Mouse (Mus musculus) liver, embryonic 15.5 days (tissue): ENCODE measurements around the gene Adgrf4. TPM values are rescaled to one million over a fixed set of nuclear protein-coding genes. Genes with fewer than 3 reads are reported as not detected.

Source experiments
- ATAC-seq: fragments of 200-750 bp; cut with Nextera tagmentation; 2 replicates; pipeline ENCODE4 v1.8.0; 2017; ENCODE audit warnings: moderate number of reproducible peaks, mild to moderate bottlenecking, moderate library complexity; ENCODE audit not compliant: insufficient read depth
- H3K27ac ChIP-seq: fragments of 300-500 bp; sonication (generic); replicated peaks from 2 replicates; pipeline ENCODE4 v1.5.1; 2015; ENCODE audit warnings: mild to moderate bottlenecking, inconsistent platforms
- H3K27me3 ChIP-seq: fragments of 300-500 bp; sonication (generic); 2 replicates; pipeline ENCODE4 v1.6.1; 2015; ENCODE audit warnings: mild to moderate bottlenecking, inconsistent platforms
- H3K36me3 ChIP-seq: fragments of 300-500 bp; sonication (generic); replicated peaks from 2 replicates; pipeline ENCODE4 v1.6.1; 2015; ENCODE audit warnings: moderate library complexity, mild to moderate bottlenecking, inconsistent platforms
- H3K4me1 ChIP-seq: fragments of 300-500 bp; sonication (generic); replicated peaks from 2 replicates; pipeline ENCODE4 v1.6.1; 2015; ENCODE audit warnings: inconsistent platforms
- H3K4me2 ChIP-seq: fragments of 300-500 bp; sonication (generic); 2 replicates; pipeline ENCODE4 v1.6.1; 2015; ENCODE audit warnings: moderate library complexity, mild to moderate bottlenecking, inconsistent platforms
- H3K4me3 ChIP-seq: fragments of 300-500 bp; sonication (generic); replicated peaks from 2 replicates; pipeline ENCODE4 v1.5.1; 2015; ENCODE audit warnings: mild to moderate bottlenecking, inconsistent platforms
- H3K9ac ChIP-seq: fragments of 300-500 bp; sonication (generic); 2 replicates; pipeline ENCODE4 v1.6.1; 2015; ENCODE audit warnings: moderate library complexity, mild to moderate bottlenecking, inconsistent platforms
- H3K9me3 ChIP-seq: fragments of 300-500 bp; sonication (generic); replicated peaks from 2 replicates; pipeline ENCODE4 v1.6.1; 2016; ENCODE audit warnings: inconsistent platforms
- WGBS: fragments of 180-500 bp; shearing (Covaris S2); methylation state at CpG from one replicate; pipeline ENCODE4 v1.1.7; 2015; ENCODE audit warnings: mixed read lengths; ENCODE audit not compliant: insufficient replicate concordance; 5-methylcytosine and 5-hydroxymethylcytosine counted together
- polyA plus RNA-seq: library from polyadenylated mRNA; unstranded; fragments of >200 nt; fragmentation: Nextera tagmentation; extraction: Ambion mirVana; gene quantifications from 2 replicates; pipeline ENCODE4 v1.2.1, GENCODE M21; 2015

Adgrf4 gene
- polyA plus RNA-seq = 0.03 TPM in 1 of 2 replicates, not detected in the other

DNA sequence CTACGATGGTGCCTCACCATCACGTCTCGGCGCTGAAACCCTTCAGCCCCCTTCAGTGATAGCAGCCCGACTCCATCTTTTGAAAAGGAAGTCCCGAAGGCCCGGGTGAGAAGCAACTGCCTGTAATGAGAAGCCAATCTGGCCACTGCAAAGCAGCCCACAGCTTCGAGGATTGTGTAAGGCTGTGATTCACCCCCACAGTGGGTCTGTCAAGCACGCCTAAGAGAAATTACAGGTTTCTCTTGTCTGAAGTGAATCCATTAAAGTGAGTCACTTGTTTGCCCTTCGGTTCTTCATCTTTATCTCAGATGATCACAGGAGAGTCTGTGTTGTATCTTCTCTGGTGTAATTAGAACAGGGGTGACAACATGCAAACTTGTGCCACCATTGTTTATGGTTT lies at the start of gene Adgrf4:
Adgrf4 (minus strand) TSS at position 149 of the 400 bp plus-strand sequence.
- H3K27ac ChIP-seq = no peak within 1 kb of the TSS
- H3K4me3 ChIP-seq = no peak within 1 kb of the TSS
- H3K27me3 ChIP-seq = no peaks in the 10 kb centered on the region
- no peaks in the 10 kb centered on the region for H3K36me3 ChIP-seq
- 62% methylated on average over 10 of the region's 10 CpGs for WGBS
- H3K4me2 ChIP-seq = no peak within 1 kb of the TSS
- no peak within 1 kb of the TSS for H3K9ac ChIP-seq
- ATAC-seq = no peak
- no peaks in the 10 kb centered on the region for H3K4me1 ChIP-seq
- no peaks in the 10 kb centered on the region for H3K9me3 ChIP-seq

DNA sequence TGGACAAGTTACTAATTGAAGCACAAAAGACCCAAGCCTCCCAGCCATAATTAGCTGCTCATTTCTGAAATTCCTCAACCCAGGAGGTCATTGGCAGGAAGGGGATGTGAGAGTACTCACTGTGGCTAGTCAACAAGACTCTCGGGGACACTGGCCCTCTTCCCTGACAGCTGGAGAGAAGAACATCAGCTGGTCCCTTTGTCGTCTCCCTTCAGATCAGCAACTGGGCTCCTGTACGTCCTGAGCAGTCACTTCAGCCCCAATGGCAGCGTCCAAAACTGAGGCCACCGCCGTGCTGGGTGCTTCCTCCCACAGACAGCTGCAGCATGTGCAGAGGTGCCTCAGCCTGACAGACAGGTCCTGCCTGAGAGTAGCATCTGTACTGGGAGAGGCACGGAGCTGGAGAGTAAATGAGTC lies 49.7 kb upstream of the Adgrf4 start, which contains the start of gene Adgrf2:
Adgrf2 (minus strand) TSS at position 379 of the 417 bp plus-strand sequence.
- Histone ChIP-seq H3K4me3 (no peak within 1 kb of the TSS), H3K4me2 (no peak within 1 kb of the TSS), H3K4me1 (no peaks in the 10 kb centered on the region), H3K9ac (no peak within 1 kb of the TSS), H3K36me3 (no peaks in the 10 kb centered on the region), H3K27me3 (no peaks in the 10 kb centered on the region), H3K27ac (no peak within 1 kb of the TSS), H3K9me3 (no peaks in the 10 kb centered on the region)
- WGBS = 41% methylated on average over 7 of the region's 7 CpGs
- ATAC-seq = no peak

DNA sequence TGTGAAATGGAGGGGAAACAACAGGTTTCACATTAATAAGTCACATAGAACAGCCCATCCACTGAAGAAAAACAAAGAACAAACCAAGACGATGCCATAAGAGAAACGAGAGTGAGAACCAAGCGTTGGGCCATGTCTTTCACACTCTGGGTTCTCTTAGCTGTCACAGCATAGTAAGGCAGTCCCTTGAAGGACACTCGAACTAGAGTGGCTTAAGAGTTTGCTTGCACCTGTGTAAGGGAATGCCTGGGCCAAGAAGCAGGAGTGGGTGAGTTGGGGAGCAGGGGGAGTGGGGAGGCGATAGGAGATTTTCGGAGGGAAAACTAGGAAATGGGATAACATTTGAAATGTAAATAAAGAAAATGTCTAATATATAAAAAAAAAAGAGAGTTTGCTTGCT lies 46.7 kb upstream of the Adgrf4 start:
- ATAC-seq = no peak
- Histone ChIP-seq H3K27ac (no peak overlapping the region), H3K27me3 (no peaks in the 10 kb centered on the region), H3K4me2 (no peak overlapping the region), H3K4me3 (no peak overlapping the region), H3K9ac (no peak overlapping the region), H3K9me3 (no peaks in the 10 kb centered on the region), H3K36me3 (no peaks in the 10 kb centered on the region), H3K4me1 (no peaks in the 10 kb centered on the region)
- WGBS = 64% methylated on average over 6 of the region's 6 CpGs

DNA sequence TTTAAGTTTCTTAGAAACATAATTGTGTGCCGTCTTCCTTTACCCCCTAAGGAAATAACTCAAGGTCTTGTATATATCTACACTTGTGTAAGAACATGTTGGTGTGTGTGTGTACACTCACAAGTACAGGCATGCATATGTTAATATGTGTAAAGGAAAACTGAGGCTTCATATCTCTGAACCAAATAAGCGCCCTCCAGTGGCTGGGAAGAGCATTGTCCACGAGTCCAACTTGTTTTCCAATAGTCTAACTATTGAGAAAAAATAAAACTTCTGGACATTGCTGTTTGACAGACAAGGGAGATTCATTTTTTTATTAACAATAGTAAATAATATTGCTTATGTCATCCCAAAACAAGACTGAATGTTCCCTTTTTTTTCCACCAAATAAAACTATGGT lies 25.1 kb upstream of the Adgrf4 start:
- Histone ChIP-seq H3K9me3 (no peaks in the 10 kb centered on the region), H3K4me3 (no peak overlapping the region), H3K27ac (no peak overlapping the region), H3K36me3 (no peaks in the 10 kb centered on the region), H3K27me3 (no peaks in the 10 kb centered on the region), H3K4me2 (no peak overlapping the region), H3K9ac (no peak overlapping the region), H3K4me1 (no peaks in the 10 kb centered on the region)
- ATAC-seq = no peak
- WGBS = 32% methylated on average over 3 of the region's 3 CpGs

DNA sequence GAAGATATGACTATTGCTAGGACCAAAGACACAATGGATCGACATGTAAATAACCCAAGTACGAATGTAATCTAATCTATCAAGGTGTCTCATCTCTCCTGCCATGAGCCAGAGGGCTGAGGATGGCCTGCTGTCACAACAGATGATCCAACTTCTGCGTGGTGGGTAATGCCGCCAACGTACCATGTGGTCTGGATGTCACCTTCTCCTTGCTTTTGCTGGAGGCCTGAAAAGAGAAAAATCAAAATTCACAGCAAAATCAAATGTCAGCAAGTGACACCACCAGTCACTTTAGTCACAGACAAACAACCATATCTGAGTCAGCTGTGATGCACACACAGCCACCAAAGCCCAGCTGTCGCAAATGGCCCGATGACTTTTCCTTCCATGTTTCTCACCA lies 22.9 kb upstream of the Adgrf4 start:
- WGBS = 76% methylated on average over 7 of the region's 7 CpGs
- Histone ChIP-seq H3K4me1 (no peaks in the 10 kb centered on the region), H3K36me3 (no peaks in the 10 kb centered on the region)

DNA sequence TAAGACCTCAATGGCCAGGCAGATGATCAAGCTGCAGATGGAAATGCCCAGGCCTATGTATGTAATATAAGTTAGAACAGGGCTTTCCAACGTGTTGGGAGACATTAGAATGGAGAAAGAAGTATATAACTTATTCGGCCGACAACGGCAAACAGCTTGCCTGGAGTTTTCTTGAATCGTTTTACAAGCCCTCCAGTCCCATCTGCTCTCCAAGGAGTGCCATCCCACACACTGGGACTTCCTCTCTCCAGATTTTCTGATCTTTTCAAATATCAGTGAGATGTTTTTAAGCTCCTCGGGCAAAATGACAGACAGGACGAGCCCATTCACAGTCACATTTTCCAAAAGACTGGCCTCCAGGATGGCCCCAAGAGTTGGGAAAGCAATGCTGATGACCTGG lies 18.6 kb upstream of the Adgrf4 start:
- 71% methylated on average over 7 of the region's 7 CpGs for WGBS
- no peak overlapping the region for H3K4me2 ChIP-seq
- H3K27ac ChIP-seq = no peak overlapping the region
- H3K9me3 ChIP-seq = no peaks in the 10 kb centered on the region
- ATAC-seq = no peak
- no peak overlapping the region for H3K4me3 ChIP-seq
- H3K27me3 ChIP-seq = no peaks in the 10 kb centered on the region
- H3K4me1 ChIP-seq = no peaks in the 10 kb centered on the region
- no peaks in the 10 kb centered on the region for H3K36me3 ChIP-seq
- no peak overlapping the region for H3K9ac ChIP-seq

More for the DNA sequence above, 22.9 kb upstream of the Adgrf4 start:
- Histone ChIP-seq H3K27ac (no peak overlapping the region), H3K9me3 (no peaks in the 10 kb centered on the region), H3K27me3 (no peaks in the 10 kb centered on the region), H3K4me3 (no peak overlapping the region), H3K9ac (no peak overlapping the region), H3K4me2 (no peak overlapping the region)
- no peak for ATAC-seq

DNA sequence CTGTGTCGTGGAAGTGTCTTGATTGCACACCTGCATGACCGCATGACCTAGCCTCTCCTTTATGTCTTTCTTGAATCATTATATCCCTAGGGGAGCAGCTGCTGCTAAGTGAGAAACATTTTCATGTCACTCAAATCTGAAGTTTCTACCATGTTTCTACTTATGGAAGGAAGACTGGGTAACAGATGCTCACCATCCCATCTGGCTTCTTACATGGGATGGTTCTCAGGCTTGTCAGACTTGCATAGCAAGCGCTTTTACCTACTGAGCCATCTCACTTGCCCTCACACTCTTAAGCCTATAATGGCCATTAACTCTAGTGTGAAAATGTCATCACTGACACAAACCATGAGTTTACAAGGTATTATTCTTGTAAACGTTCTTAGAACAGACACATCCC lies 13.5 kb upstream of the Adgrf4 start:
- Histone ChIP-seq H3K36me3 (no peaks in the 10 kb centered on the region), H3K27me3 (no peaks in the 10 kb centered on the region), H3K9ac (no peak overlapping the region), H3K4me1 (no peaks in the 10 kb centered on the region), H3K27ac (no peak overlapping the region), H3K4me3 (no peak overlapping the region), H3K4me2 (no peak overlapping the region), H3K9me3 (no peaks in the 10 kb centered on the region)
- ATAC-seq = no peak
- 73% methylated on average over 4 of the region's 4 CpGs for WGBS

DNA sequence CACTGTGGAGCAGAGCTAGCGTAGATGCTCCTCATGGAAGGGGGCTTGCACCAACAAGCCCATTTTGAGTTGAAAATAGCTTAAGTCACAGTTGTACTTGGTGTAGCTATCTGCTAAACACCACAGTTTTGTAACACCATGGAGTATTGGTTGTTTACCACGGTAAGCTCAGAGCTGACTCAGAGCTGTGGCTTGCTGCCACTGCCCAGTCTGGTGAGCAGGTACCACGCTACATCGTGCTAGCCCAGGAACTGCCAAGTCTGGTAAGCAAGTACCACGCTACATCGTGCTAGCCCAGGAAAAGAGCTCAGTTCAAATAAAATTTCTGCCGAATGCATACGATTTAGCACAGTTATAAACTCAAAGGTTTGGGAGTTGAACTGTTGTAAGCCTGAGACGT lies 10.1 kb upstream of the Adgrf4 start:
- WGBS = 67% methylated on average over 9 of the region's 9 CpGs
- Histone ChIP-seq H3K4me3 (no peak overlapping the region), H3K9me3 (no peaks in the 10 kb centered on the region), H3K27ac (no peak overlapping the region), H3K27me3 (no peaks in the 10 kb centered on the region), H3K9ac (no peak overlapping the region), H3K4me1 (no peaks in the 10 kb centered on the region), H3K4me2 (no peak overlapping the region), H3K36me3 (no peaks in the 10 kb centered on the region)
- no peak for ATAC-seq

DNA sequence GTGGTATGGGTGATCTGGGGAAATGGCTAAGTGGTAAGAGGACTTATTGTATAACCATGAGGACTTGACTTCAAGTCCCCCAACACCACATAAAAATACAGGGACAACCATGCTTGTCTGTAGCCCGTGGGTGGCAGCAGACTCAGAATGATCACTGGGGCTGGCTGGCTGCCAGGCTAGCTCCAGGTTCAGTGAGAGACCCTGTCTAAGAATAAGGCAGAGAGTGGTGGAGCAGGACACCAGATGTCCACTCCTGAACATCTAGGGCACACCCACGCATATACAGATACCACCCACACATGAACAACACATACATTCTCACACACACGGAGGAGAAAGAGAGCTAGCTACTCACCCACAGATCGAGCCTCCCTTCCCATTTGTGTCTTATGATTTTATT lies 2.6 kb upstream of the Adgrf4 start:
- ATAC-seq = no peak
- Histone ChIP-seq H3K4me3 (no peak overlapping the region), H3K27ac (no peak overlapping the region), H3K9me3 (no peaks in the 10 kb centered on the region), H3K4me2 (no peak overlapping the region), H3K4me1 (no peaks in the 10 kb centered on the region), H3K36me3 (no peaks in the 10 kb centered on the region), H3K9ac (no peak overlapping the region), H3K27me3 (no peaks in the 10 kb centered on the region)
- WGBS = 53% methylated on average over 4 of the region's 4 CpGs

DNA sequence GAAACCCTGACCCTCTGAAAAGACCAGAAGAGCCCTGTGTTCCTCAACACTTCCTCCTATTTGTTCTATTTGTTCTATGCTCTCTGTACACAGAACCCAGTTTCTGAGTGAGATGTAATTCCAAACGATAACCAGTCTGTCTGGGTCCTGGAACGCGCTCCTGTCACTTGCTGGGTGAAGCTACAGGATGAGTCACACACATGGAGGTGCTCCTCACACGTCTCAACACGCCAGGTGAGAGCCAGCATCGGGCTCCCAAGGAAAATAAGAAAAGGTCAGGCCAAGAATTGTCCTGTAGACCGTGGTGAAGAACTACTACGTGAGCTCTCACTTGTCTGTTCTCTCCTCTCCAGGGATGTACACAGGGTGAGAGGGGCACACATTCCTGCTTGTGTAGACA lies 1.6 kb downstream of the Adgrf4 start:
- Histone ChIP-seq H3K9me3 (no peaks in the 10 kb centered on the region), H3K4me3 (no peak overlapping the region), H3K27ac (no peak overlapping the region), H3K36me3 (no peaks in the 10 kb centered on the region), H3K9ac (no peak overlapping the region), H3K27me3 (no peaks in the 10 kb centered on the region), H3K4me2 (no peak overlapping the region), H3K4me1 (no peaks in the 10 kb centered on the region)
- WGBS = 69% methylated on average over 8 of the region's 8 CpGs
- no peak for ATAC-seq

DNA sequence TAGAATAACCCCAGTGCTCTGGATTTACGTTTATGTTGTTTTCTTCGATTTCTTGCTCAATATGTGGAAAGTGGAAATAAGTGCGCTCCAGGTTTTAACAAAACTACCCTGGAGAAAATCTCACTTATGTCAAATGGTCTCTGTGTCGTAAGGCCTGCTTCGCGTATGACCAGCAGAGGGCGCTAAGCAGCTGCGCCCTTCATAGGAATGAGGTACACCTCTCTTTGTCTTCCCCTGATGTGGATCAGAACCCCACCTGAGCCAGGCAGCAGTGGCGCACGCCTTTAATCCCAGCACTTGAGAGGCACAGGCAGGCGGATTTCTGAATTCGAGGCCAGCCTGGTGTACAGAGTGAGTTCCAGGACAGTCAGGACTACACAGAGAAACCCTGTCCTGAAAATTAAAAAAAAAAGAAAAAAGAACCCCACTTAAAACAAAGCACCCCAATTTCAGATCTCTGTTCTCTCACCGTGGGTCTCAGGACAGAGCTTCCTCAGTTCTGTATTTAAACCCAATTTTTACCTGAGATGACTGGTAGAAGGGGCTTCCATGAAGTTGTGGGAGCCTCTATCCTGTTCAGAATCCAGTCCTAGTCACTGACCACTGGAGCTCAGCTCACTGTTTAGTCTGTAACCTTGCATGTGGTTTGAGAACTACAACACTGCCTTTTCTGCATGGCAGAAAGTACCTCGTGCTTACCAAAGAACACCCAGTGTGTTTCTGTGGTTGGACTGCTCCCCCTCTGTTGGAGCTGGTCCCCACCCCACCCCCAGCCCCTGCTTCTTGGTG lies 33.3 kb downstream of the Adgrf4 start:
- ATAC-seq = no peak
- H3K36me3 ChIP-seq = no peaks in the 10 kb centered on the region
- no peak overlapping the region for H3K4me2 ChIP-seq
- 17% methylated on average over 14 of the region's 14 CpGs for WGBS
- no peaks in the 10 kb centered on the region for H3K27me3 ChIP-seq
- no peak overlapping the region for H3K9ac ChIP-seq
- no peaks in the 10 kb centered on the region for H3K4me1 ChIP-seq
- H3K4me3 ChIP-seq = no peak overlapping the region
- H3K27ac ChIP-seq = no peak overlapping the region
- no peaks in the 10 kb centered on the region for H3K9me3 ChIP-seq

DNA sequence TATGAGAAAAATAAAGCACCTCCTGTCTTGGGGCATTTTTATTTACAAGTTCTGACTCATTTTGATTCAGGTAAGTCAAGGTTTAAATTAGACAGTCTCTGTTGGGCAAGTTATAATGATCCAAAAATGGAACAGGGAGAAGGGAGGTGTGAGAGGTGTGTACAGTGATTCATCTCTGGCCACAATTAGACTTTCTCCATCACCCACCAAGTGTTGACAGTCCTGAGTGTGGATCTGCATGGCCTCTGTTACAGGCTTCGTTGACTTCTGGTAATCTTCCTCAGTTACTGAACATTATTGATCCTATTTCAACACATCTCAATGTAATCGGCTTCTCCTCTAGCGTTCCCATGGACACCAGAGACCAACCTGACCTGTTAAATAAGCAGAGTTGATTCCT lies 48.7 kb downstream of the Adgrf4 start:
- 53% methylated on average over 3 of the region's 3 CpGs for WGBS
- Histone ChIP-seq H3K4me3 (no peak overlapping the region), H3K9ac (no peak overlapping the region), H3K36me3 (no peaks in the 10 kb centered on the region), H3K4me1 (no peaks in the 10 kb centered on the region), H3K9me3 (no peaks in the 10 kb centered on the region), H3K4me2 (no peak overlapping the region), H3K27ac (no peak overlapping the region), H3K27me3 (no peaks in the 10 kb centered on the region)
- ATAC-seq = no peak
